Mouse (Mus musculus) MEL (cell line): ENCODE measurements around the gene Fhad1.

Experiments used
- EP300 ChIP-seq, 2 experiments: IDR thresholded peaks; 2 replicates each; pipeline ENCODE4 v1.6.1; 2011; ENCODE audit warnings: improper control_type of control experiment in 2 of 2, low read length in 2 of 2, low read depth in 1 of 2, mild to moderate bottlenecking in 1 of 2
- POLR2A ChIP-seq, 2 experiments: IDR thresholded peaks; 2 replicates each; pipeline ENCODE4 v1.6.1; 2011 to 2012; ENCODE audit warnings: low read length in 2 of 2, mild to moderate bottlenecking in 2 of 2, control low read depth in 1 of 2, improper control_type of control experiment in 1 of 2, low read depth in 1 of 2, moderate library complexity in 1 of 2; ENCODE audit not compliant: control insufficient read depth in 1 of 2, insufficient read depth in 1 of 2, poor library complexity in 1 of 2

DNA sequence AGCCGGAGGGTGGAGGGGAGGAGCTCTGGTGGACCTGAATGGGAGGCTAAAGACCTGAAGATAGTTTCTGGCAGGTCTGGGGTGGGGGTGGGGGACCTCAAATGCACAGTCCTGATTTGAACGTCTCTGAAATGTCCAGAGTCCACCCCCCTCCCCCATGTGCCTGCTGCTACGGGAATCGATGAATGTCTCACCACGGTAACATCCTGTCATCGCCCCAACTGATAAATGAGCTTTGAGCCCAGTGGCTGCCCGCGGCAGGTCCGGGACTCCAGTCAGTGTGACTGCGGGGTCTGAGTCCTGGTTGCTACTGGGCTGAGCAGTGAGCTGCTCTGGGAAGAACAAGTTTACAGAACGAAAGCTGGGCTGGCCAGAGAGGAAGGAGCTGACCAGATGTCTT, 72.5 kb downstream of the Fhad1 start:
- TF ChIP-seq POLR2A (IDR thresholded peaks at IDR 0.05; ENCODE audit: control insufficient read depth in 1 of 2, insufficient read depth in 1 of 2, low read depth in 1 of 2, low read length in 2 of 2, poor library complexity in 1 of 2), result no peak
- TF ChIP-seq EP300 (IDR thresholded peaks at IDR 0.05; ENCODE audit: low read depth in 1 of 2, low read length in 2 of 2), result no peak
